Mouse (Mus musculus): ENCODE measurements around the gene Rnf216. TPM values are rescaled to one million over a fixed set of nuclear protein-coding genes. Genes with fewer than 3 reads are reported as not detected.

The Rnf216 gene
- polyA plus RNA-seq, 1 experiment from 2014 or later: 37.3 TPM

DNA sequence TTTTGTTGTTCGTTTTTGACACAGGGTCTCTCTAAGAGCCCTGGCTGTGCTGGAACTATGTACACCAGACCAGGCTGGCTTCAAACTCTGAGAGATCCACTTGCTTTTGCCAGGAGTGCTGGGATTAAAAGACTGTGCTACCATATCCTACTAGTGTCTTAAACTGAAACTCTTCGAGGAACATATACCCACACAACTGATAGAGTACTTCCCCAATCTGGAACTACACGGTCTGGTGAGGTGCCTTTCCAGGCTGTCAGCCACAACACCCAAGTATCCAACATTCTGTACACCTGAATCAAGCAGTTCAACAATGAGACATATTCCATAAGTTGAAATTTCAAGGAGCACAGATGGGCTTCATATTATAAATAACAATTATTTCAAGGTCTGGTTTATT, 79.5 kb downstream of the Rnf216 start:
- 87% methylated on average over 3 of the region's 3 CpGs for WGBS
- Histone ChIP-seq H3K27ac (replicated peaks) (no peak overlapping the region), H3K36me3 (no peaks in the 10 kb centered on the region), H3K9ac (replicated peaks) (no peak overlapping the region), H3K4me2 (replicated peaks) (no peak overlapping the region), H3K4me3 (no peak overlapping the region), H3K9me3 (no peaks in the 10 kb centered on the region), H3K4me1 (no peaks in the 10 kb centered on the region; the same call in 1 of the 2 replicates), H3K27me3 (no peaks in the 10 kb centered on the region)
- ATAC-seq (replicated peaks): no peak

DNA sequence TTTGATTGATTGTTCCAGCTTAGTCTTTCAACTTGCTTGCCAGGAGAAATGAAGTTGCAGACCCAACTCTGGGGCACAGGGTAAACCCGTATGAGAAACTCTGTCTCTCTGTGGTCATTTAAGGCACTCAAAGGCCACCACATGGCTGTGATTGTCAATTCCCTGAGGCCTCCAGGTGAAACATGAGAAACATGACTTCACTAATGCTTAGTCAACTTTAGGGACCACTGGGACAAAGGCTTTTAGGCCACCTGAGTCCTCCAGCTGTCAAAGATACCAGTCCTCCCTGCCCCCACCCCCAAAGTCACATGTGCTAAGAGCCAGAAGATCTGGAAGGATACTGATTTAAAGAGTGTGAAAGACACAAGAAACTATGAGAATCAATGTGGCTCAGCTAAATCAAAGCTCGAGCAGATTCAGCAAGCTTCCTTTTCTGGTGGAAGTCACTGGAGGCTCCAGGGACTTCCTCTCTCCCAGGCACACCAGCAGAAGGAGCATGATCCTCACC, 80.1 kb downstream of the Rnf216 start:
- Histone ChIP-seq H3K4me3 (no peak overlapping the region), H3K27ac (replicated peaks) (no peak overlapping the region), H3K4me2 (replicated peaks) (no peak overlapping the region), H3K9me3 (no peaks in the 10 kb centered on the region), H3K4me1 (no peaks in the 10 kb centered on the region; the same call in 1 of the 2 replicates), H3K27me3 (no peaks in the 10 kb centered on the region), H3K9ac (replicated peaks) (no peak overlapping the region), H3K36me3 (peaks cover under 1% of the 10 kb centered on the region)
- 46% methylated on average over 2 of the region's 2 CpGs for WGBS
- no peak for ATAC-seq (replicated peaks)

DNA sequence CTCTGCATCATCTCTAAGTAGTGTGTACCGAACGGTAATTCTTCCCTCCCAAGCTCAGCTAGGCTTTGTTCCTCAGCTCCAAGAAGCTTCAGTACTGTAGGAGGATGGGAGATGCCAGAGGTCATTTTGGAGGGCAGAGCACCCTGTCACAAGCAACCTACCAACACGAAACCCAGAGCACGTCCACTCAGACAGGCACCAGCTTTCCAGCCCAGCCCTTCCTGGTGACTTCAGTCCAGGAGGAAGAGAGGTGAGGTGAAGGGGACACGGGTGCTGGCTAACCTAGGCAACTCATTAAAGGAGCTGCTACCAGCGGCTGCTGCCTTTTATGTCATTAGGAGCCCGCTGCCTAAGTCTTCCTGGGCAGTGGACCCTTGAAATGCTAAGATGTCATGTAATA, 81.1 kb downstream of the Rnf216 start:
- WGBS: 39% methylated on average over 7 of the region's 7 CpGs
- H3K27me3 ChIP-seq: no peaks in the 10 kb centered on the region
- H3K36me3 ChIP-seq: peaks cover 11% of the 10 kb centered on the region
- no peak overlapping the region for H3K9ac ChIP-seq (replicated peaks)
- no peak overlapping the region for H3K27ac ChIP-seq (replicated peaks)
- H3K4me2 ChIP-seq (replicated peaks): no peak overlapping the region
- no peak for ATAC-seq (replicated peaks)
- no peaks in the 10 kb centered on the region; the same call in 1 of the 2 replicates for H3K4me1 ChIP-seq
- H3K9me3 ChIP-seq: no peaks in the 10 kb centered on the region
- no peak overlapping the region for H3K4me3 ChIP-seq

DNA sequence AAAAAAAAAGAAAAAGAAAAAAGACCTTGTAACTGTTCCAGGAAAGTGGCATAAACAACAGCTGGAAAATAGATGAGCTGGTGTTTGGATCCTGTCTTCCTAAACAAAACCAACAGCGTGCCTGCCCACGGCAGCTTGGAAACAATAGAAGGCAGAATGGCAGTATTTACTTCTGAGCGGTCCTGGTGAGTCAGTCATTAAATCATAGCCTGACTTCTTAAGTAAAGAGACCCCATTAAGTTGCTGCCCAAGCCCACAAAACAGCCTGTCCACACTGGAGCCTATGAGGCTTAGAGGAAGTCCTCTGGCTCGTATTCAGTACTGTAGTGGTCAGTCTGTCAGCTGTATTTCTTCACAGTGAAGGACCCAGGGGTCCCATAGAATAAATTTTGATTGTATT, 81.6 kb downstream of the Rnf216 start:
- Histone ChIP-seq H3K9me3 (no peaks in the 10 kb centered on the region), H3K4me1 (no peaks in the 10 kb centered on the region; the same call in 1 of the 2 replicates), H3K27ac (replicated peaks) (no peak overlapping the region), H3K9ac (replicated peaks) (no peak overlapping the region), H3K4me3 (no peak overlapping the region), H3K27me3 (no peaks in the 10 kb centered on the region), H3K4me2 (replicated peaks) (no peak overlapping the region), H3K36me3 (peaks cover 16% of the 10 kb centered on the region)
- 26% methylated on average over 4 of the region's 4 CpGs for WGBS
- ATAC-seq (replicated peaks): no peak

DNA sequence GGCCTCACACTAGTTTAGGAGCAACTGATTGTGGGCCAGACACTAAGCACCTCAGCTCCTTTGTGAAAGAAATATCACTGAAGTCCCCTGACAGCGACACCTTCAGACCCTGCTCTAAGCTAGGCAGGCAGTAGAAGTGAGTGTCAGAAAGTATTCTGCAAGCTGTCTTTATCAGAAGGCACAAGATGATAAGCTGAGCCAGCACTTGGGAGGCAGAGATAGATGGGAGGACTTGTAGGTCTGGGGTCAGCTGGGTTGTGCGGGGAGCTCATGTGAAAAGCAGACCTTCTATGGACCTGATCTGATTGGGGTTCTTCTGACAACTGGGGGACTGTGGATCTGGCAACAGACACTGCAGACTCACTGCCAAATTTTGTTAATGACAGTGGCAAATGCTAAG, 88.9 kb downstream of the Rnf216 start:
- Histone ChIP-seq H3K4me3 (no peak overlapping the region), H3K4me1 (no peaks in the 10 kb centered on the region), H3K9me3 (no peaks in the 10 kb centered on the region), H3K36me3 (peaks cover 27% of the 10 kb centered on the region), H3K27me3 (no peaks in the 10 kb centered on the region), H3K27ac (replicated peaks) (no peak overlapping the region), H3K4me2 (replicated peaks) (no peak overlapping the region), H3K9ac (replicated peaks) (no peak overlapping the region)
- 96% methylated on average over 2 of the region's 2 CpGs for WGBS
- no peak for ATAC-seq (replicated peaks)

DNA sequence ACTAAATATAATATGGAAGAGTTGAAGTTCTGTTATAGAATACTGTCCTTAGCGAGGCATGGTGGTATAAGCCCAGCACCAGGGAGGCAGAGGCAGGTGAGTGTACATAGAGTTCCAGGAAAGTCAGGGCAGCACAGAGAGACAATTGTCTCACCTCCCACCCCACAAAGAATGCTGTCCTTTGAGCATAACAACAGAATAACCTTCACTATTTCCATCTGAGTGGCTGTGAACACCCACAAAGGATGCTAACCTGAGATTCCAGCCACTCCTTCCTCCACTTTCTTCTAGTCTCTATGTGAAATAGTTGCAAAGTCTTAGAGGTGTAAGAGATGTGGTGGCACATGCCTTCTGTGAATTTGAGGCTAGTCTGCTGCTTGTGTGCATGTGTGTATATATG, 89.8 kb downstream of the Rnf216 start:
- no peak overlapping the region for H3K9ac ChIP-seq (replicated peaks)
- no peak overlapping the region for H3K4me2 ChIP-seq (replicated peaks)
- no peaks in the 10 kb centered on the region for H3K27me3 ChIP-seq
- H3K36me3 ChIP-seq: peaks cover 27% of the 10 kb centered on the region
- H3K27ac ChIP-seq (replicated peaks): no peak overlapping the region
- 90% methylated on average over 1 of the region's 1 CpGs for WGBS
- no peak overlapping the region for H3K4me3 ChIP-seq
- ATAC-seq (replicated peaks): no peak
- no peaks in the 10 kb centered on the region for H3K9me3 ChIP-seq
- no peaks in the 10 kb centered on the region for H3K4me1 ChIP-seq

DNA sequence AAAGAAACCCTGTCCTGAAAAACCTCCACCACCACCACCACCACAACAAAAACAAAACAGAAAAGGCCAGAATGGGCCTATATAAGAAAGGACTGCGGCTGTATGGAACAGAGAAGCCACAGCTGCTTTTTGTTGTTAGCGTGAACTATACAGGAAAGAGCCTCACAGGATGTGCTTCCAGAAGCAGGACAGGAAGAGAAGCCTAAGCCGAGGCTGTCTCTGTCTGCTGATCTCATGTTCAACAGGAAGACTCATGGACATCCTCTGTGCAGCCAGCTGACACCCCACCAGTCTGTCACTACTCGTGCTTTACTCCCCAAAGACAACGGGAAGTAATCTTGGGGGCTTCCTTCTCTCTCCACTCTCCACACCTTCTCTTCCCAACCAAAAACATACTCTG, 95.4 kb downstream of the Rnf216 start:
- H3K27ac ChIP-seq (replicated peaks): no peak overlapping the region
- H3K4me1 ChIP-seq: no peaks in the 10 kb centered on the region
- H3K4me2 ChIP-seq (replicated peaks): no peak overlapping the region
- 96% methylated on average over 5 of the region's 5 CpGs for whole genome bisulfite sequencing
- H3K4me3 ChIP-seq: no peak overlapping the region
- no peak for ATAC-seq (replicated peaks)
- H3K9ac ChIP-seq (replicated peaks): no peak overlapping the region
- no peaks in the 10 kb centered on the region for H3K27me3 ChIP-seq
- peaks cover 24% of the 10 kb centered on the region for H3K36me3 ChIP-seq
- no peaks in the 10 kb centered on the region for H3K9me3 ChIP-seq

DNA sequence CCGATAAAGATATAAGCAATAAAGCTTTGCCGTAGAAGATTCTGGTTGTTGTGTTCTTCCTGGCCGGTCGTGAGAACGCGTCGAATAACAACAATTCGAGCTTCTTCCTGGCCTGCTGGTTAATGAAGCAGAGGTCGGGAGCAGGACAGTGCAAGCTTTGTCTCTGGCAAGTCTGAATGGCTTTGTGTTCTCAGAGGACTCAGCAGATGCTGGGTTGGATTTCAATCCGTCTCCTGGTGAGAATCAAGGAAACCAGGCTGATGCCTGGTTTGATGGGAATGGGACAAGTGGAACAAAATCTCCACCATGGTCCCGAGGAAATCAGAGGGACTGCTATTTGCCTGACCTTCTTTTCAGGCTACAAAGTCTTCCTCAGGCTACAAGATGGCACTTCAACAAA, 103.4 kb downstream of the Rnf216 start:
- Histone ChIP-seq H3K27me3 (no peaks in the 10 kb centered on the region), H3K9ac (replicated peaks) (no peak overlapping the region), H3K4me1 (0 out of 2 replicates have a peak, but pooled peaks cover 2% of the 10 kb centered on the region), H3K36me3 (peaks cover 23% of the 10 kb centered on the region), H3K4me2 (replicated peaks) (no peak overlapping the region), H3K27ac (replicated peaks) (peak overlapping the region; percentile 37; the same call in 1 of the 2 replicates), H3K9me3 (no peaks in the 10 kb centered on the region), H3K4me3 (no peak overlapping the region)
- WGBS: 57% methylated on average over 11 of the region's 11 CpGs
- no peak for ATAC-seq (replicated peaks)

DNA sequence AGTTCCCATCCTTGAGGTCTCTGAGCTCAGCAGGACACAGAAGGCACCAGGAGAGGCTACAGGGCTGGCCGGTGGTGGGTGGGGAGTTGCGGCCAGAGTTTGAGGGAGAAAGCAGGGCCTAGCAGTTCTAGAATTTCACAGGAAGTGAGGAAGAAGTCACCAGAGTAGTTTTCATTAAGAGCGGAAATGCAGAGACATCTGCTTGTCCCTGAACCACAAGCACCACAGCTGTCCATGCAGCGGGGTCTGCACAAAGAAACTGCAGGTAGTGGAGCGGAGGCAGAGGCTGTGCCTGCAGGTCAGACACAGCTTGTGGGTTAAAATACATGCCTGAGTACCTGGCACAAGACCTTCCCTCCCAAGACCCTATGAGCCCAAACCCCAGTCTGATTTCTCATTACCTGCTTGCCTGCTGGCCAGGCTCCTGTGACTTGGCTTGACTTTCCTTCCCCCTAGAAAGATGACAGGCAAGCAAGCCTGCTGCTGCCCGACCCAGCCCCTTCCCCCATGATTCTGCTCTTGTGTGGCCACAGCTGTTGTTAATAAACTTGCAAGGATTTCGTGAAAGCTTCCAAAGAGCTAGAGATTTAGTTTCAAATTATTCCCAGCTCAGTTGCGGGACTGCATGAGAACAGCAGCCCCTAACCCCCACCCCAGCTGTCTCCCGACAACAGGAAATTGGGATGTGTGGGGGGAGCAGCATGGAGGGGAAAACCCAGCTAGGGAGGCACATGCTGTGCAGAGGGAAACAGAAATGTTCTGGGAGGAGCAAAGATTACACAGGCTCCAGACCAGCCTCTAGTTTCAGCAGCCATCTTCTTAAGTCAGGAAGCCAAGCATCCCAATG, 111.9 kb downstream of the Rnf216 start:
- Histone ChIP-seq H3K27me3 (no peaks in the 10 kb centered on the region), H3K9me3 (no peaks in the 10 kb centered on the region), H3K4me1 (peaks cover 6% of the 10 kb centered on the region; the same call in 1 of the 2 replicates), H3K27ac (replicated peaks) (peak overlapping the region; percentile 31), H3K4me3 (no peak overlapping the region), H3K9ac (replicated peaks) (no peak overlapping the region), H3K4me2 (replicated peaks) (no peak overlapping the region), H3K36me3 (peaks cover 2% of the 10 kb centered on the region; the same call in 1 of the 2 replicates)
- no peak for ATAC-seq (replicated peaks)
- WGBS: 70% methylated on average over 9 of the region's 9 CpGs

DNA sequence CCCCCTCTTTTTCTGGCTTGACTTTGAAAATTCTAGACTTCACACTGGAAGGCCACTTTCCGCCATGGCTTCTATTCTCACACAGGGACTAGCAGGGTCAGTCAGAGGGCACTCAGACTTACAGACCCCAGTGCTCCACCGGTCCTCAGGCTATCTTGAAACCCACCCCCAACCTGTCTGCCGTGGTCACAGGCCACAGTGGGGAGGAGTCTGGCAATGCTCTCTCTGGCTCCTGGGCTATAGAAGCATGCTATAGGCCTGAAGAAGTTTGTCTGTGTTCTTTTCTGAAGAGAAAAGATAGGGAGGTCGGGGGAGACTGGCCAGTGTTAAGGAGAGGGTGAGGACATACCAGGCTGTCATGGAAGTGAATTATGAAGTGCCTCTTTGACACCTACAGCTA, 112.7 kb downstream of the Rnf216 start:
- no peak for ATAC-seq (replicated peaks)
- peak overlapping the region; percentile 31; the same call in 1 of the 2 replicates for H3K27ac ChIP-seq (replicated peaks)
- peaks cover 6% of the 10 kb centered on the region; the same call in 1 of the 2 replicates for H3K4me1 ChIP-seq
- H3K36me3 ChIP-seq: peaks cover 2% of the 10 kb centered on the region; the same call in 1 of the 2 replicates
- no peaks in the 10 kb centered on the region for H3K9me3 ChIP-seq
- 58% methylated on average over 4 of the region's 4 CpGs for WGBS
- no peak overlapping the region for H3K4me2 ChIP-seq (replicated peaks)
- H3K9ac ChIP-seq (replicated peaks): no peak overlapping the region
- H3K27me3 ChIP-seq: no peaks in the 10 kb centered on the region
- H3K4me3 ChIP-seq: no peak overlapping the region

DNA sequence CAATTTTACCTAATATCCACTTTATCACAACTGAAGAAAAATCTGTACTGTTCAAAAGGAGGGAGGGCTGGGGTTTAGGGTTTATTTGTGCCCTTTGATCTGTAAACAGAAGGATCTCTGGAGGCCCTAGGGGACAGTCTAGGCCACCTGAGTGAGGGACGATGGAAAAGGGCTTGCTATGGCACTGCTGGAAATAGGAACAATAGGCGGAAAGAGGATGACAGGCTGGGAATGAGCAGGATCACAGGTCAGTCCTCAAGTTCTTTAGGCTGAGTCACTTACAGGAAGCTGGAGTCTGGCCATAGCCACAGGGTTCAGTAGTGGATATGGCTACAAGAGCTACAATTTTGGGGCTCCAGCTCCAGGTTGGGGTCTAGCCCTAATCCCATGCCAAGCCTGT, 114.6 kb downstream of the Rnf216 start:
- ATAC-seq (replicated peaks): no peak
- no peak overlapping the region for H3K27ac ChIP-seq (replicated peaks)
- 72% methylated on average over 2 of the region's 2 CpGs for WGBS
- H3K9ac ChIP-seq (replicated peaks): no peak overlapping the region
- H3K9me3 ChIP-seq: no peaks in the 10 kb centered on the region
- H3K4me2 ChIP-seq (replicated peaks): no peak overlapping the region
- H3K36me3 ChIP-seq: peaks cover 4% of the 10 kb centered on the region; the same call in 1 of the 2 replicates
- H3K4me1 ChIP-seq: peaks cover 6% of the 10 kb centered on the region; the same call in 1 of the 2 replicates
- H3K27me3 ChIP-seq: no peaks in the 10 kb centered on the region
- H3K4me3 ChIP-seq: no peak overlapping the region

DNA sequence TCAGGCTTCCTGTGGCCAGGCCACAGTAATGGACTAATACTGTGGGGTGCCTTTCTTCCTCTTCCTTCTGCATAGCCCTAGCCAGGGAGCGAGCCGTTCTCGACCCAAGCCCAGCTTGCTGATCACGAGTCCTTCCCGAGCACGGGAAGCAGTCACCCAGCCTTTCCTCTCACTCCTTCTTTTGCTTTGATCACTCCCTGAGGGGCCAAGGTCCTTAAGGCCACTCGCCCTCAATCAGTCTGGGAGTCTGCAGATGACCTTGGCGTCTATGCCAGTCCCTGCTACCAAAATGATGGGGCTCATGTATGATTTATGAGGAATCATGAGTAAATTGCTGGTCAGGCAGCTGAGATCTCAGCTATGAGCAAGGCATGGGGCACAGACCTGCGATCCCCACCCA, 115.3 kb downstream of the Rnf216 start:
- Histone ChIP-seq H3K36me3 (peaks cover 6% of the 10 kb centered on the region; the same call in 1 of the 2 replicates), H3K27ac (replicated peaks) (no peak overlapping the region), H3K9me3 (no peaks in the 10 kb centered on the region), H3K4me2 (replicated peaks) (no peak overlapping the region), H3K9ac (replicated peaks) (no peak overlapping the region), H3K27me3 (no peaks in the 10 kb centered on the region), H3K4me1 (peaks cover 6% of the 10 kb centered on the region; the same call in 1 of the 2 replicates), H3K4me3 (no peak overlapping the region)
- WGBS: 86% methylated on average over 9 of the region's 9 CpGs
- ATAC-seq (replicated peaks): no peak

All from forebrain, embryonic 15.5 days (tissue).